Mouse (Mus musculus): ENCODE measurements around the gene Slc2a3. TPM values are rescaled to one million over a fixed set of nuclear protein-coding genes. Genes with fewer than 3 reads are reported as not detected.

The Slc2a3 gene
- polyA plus RNA-seq, 1 experiment, result 102 TPM

- peaks cover 27% of the 10 kb centered on the region for H3K4me1 ChIP-seq (ENCODE audit: control insufficient read depth, insufficient read depth, low read length)
- no peaks in the 10 kb centered on the region for H3K27me3 ChIP-seq (ENCODE audit: control insufficient read depth, insufficient read depth, low read length)
- 94% methylated on average over 9 of the region's 9 CpGs for WGBS
- no peak overlapping the region for H3K4me3 ChIP-seq (replicated peaks; ENCODE audit: insufficient read depth, low read depth, low read length)
- peak overlapping the region; percentile 49; the same call in 1 of the 2 replicates for H3K27ac ChIP-seq (ENCODE audit: insufficient read depth, low read length)
- DNase-seq, result peak in 1 of 2 experiments; percentile 20
- no peak for TF ChIP-seq POLR2A (IDR thresholded peaks at IDR 0.05; ENCODE audit: borderline replicate concordance, insufficient read depth, low read length)
- TF ChIP-seq CTCF (IDR thresholded peaks at IDR 0.05; ENCODE audit: borderline replicate concordance, insufficient read depth, low read depth, low read length), result no peak
Measured at GRCm38 (mm10) chr6:122825166-122825565, 23.7 kb upstream of the Slc2a3 start.

GRCm38 (mm10) chr6:122824086-122824485 lies 22.6 kb upstream of the Slc2a3 start:
- H3K27ac ChIP-seq (ENCODE audit: insufficient read depth, low read length), result peak overlapping the region; percentile 40
- TF ChIP-seq CTCF (IDR thresholded peaks at IDR 0.05; ENCODE audit: borderline replicate concordance, insufficient read depth, low read depth, low read length), result no peak
- TF ChIP-seq POLR2A (IDR thresholded peaks at IDR 0.05; ENCODE audit: borderline replicate concordance, insufficient read depth, low read length), result no peak
- DNase-seq, result peak; percentile 69 to 77
- no peaks in the 10 kb centered on the region for H3K27me3 ChIP-seq (ENCODE audit: control insufficient read depth, insufficient read depth, low read length)
- peak overlapping the region; percentile 24 for H3K4me3 ChIP-seq (replicated peaks; ENCODE audit: insufficient read depth, low read depth, low read length)
- H3K4me1 ChIP-seq (ENCODE audit: control insufficient read depth, insufficient read depth, low read length), result peaks cover 27% of the 10 kb centered on the region
- WGBS, result 5% methylated on average over 10 of the region's 10 CpGs

- Histone ChIP-seq H3K4me1 (ENCODE audit: control insufficient read depth, insufficient read depth, low read length) (peaks cover 33% of the 10 kb centered on the region), H3K27ac (ENCODE audit: insufficient read depth, low read length) (peak overlapping the region; percentile 22; the same call in 1 of the 2 replicates), H3K27me3 (ENCODE audit: control insufficient read depth, insufficient read depth, low read length) (no peaks in the 10 kb centered on the region), H3K4me3 (replicated peaks; ENCODE audit: insufficient read depth, low read depth, low read length) (peak overlapping the region; percentile 43)
- DNase-seq, result no peak
- WGBS, result 50% methylated on average over 9 of the region's 9 CpGs
- TF ChIP-seq POLR2A (IDR thresholded peaks at IDR 0.05; ENCODE audit: borderline replicate concordance, insufficient read depth, low read length) (no peak), CTCF (IDR thresholded peaks at IDR 0.05; ENCODE audit: borderline replicate concordance, insufficient read depth, low read depth, low read length) (no peak)
Measured at GRCm38 (mm10) chr6:122821822-122822221, 20.4 kb upstream of the Slc2a3 start.

- peak overlapping the region; percentile 98 for H3K4me3 ChIP-seq (replicated peaks; ENCODE audit: insufficient read depth, low read depth, low read length)
- DNase-seq, result peak; percentile 39 to 40
- H3K27me3 ChIP-seq (ENCODE audit: control insufficient read depth, insufficient read depth, low read length), result no peaks in the 10 kb centered on the region
- TF ChIP-seq CTCF (IDR thresholded peaks at IDR 0.05; ENCODE audit: borderline replicate concordance, insufficient read depth, low read depth, low read length), result no peak
- no peak for TF ChIP-seq POLR2A (IDR thresholded peaks at IDR 0.05; ENCODE audit: borderline replicate concordance, insufficient read depth, low read length)
- peaks cover 33% of the 10 kb centered on the region for H3K4me1 ChIP-seq (ENCODE audit: control insufficient read depth, insufficient read depth, low read length)
- no peak overlapping the region for H3K27ac ChIP-seq (ENCODE audit: insufficient read depth, low read length)
- WGBS, result 8% methylated on average over 15 of the region's 15 CpGs
Measured at GRCm38 (mm10) chr6:122820799-122821650, 19.6 kb upstream of the Slc2a3 start.

DNA sequence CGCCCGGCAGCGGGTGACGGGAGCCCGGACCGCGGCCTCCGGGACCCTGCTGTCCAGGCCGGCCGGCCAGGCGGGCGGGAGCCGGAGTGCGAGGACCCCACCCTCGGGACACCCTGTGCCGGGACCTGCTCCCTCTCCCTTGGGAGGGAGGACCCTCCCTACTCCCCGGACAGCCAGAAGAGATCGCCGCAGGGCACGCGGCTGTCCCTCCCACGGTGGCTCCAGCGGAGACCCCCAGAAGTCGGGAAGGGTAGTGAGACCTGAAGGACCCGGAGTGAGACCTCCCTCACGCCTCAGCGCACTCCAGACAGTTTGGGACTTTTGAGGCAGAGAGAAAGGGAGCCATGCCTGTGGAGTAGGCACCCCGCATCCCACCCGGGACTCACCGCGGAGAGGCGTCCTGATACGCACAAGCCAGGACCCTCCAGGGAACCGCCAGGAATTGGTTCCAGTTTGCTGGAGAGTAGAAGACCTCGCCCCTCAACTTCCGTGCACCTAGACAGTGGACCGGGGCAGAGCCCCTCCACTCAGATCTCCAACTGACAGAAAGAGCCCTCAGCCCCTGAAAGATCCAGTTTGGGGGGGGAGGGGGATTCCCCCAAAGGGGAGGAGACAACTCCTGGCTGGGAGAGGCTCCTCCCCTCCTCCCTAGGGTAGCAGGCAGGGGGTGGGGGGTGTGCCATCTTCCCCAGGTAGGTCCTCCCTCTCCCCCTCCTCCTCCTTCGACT lies 18.8 kb upstream of the Slc2a3 start:
- peak in 1 of 2 experiments; percentile 58 for DNase-seq
- 1% methylated on average over 38 of the region's 38 CpGs for WGBS
- Histone ChIP-seq H3K27ac (ENCODE audit: insufficient read depth, low read length) (peak overlapping the region; percentile 96), H3K4me3 (replicated peaks; ENCODE audit: insufficient read depth, low read depth, low read length) (peak overlapping the region; percentile 98), H3K4me1 (ENCODE audit: control insufficient read depth, insufficient read depth, low read length) (peaks cover 27% of the 10 kb centered on the region), H3K27me3 (ENCODE audit: control insufficient read depth, insufficient read depth, low read length) (no peaks in the 10 kb centered on the region)
- TF ChIP-seq CTCF (IDR thresholded peaks at IDR 0.05; ENCODE audit: borderline replicate concordance, insufficient read depth, low read depth, low read length) (no peak), POLR2A (IDR thresholded peaks at IDR 0.05; ENCODE audit: borderline replicate concordance, insufficient read depth, low read length) (no peak)

DNA sequence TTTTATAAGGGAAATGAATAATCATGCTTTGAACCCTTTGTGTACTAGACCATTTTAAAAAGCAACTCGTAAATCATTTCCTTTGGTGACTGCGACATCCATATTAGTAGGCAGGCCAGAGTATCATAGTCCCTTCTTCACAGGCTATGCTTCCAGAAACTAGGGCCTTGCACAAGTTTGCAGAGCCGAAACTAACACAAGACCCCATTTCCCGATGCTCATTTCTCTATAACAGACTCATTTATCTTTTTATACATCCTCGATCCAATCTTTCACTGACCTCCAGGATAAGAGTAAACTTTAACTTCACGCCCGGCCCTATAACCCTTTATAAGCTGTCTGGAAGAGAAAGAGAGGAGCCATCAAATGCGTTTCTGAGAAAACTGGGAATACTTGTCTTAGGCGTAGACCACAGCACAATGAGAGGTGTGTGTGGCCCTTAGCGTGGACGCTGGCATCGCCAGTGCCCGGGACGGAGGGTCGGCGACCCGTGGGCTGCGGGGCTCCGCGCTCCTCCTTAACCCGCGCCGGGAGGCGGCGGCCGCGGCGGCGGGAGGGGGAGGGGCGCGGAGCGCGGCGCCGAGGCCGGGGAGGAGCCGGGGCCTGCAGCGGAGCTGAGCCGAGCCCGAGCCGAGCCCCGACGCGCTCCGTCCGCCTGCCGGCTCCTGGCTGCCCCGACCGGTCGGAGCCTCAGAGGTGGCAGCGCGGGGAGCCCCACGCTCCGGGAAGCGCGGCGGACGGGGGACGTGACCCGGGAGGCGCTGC lies 18.0 kb upstream of the Slc2a3 start, which contains the start of gene Foxj2:
TSS of gene Foxj2 (plus strand) at position 609 of the 765 bp plus-strand sequence.
- TF ChIP-seq CTCF (IDR thresholded peaks at IDR 0.05; ENCODE audit: borderline replicate concordance, insufficient read depth, low read depth, low read length) (no peak), POLR2A (IDR thresholded peaks at IDR 0.05; ENCODE audit: borderline replicate concordance, insufficient read depth, low read length) (peak; percentile 42)
- H3K4me3 ChIP-seq (replicated peaks; ENCODE audit: insufficient read depth, low read depth, low read length), result peak within 1 kb of the TSS; percentile 98
- peak within 1 kb of the TSS; percentile 96 for H3K27ac ChIP-seq (ENCODE audit: insufficient read depth, low read length)
- peak; percentile 79 to 80 for DNase-seq
- H3K4me1 ChIP-seq (ENCODE audit: control insufficient read depth, insufficient read depth, low read length), result peaks cover 22% of the 10 kb centered on the region
- WGBS, result 1% methylated on average over 59 of the region's 61 CpGs
- H3K27me3 ChIP-seq (ENCODE audit: control insufficient read depth, insufficient read depth, low read length), result no peaks in the 10 kb centered on the region

DNA sequence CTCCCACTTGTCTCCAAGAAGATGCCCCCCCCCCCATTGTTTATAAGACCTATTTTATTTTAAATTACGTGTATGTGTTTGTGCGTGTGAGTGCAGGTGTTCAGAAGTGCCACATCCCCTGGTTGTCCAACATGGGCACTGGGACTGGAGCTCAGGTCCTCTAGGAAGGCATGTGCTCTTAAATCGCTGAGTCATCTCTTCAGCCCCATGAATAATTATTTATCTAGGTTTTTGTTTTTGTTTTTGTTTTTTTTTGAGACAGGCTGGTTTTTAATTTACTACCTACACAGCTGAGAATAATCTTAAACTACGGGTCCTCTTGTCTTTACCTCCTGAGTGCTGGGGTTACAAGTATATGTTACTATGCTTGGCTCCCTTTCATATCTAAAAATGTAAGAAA lies 12.2 kb upstream of the Slc2a3 start:
- Histone ChIP-seq H3K4me1 (ENCODE audit: control insufficient read depth, insufficient read depth, low read length) (peaks cover 4% of the 10 kb centered on the region; the same call in 1 of the 2 replicates), H3K27ac (ENCODE audit: insufficient read depth, low read length) (no peak overlapping the region), H3K27me3 (ENCODE audit: control insufficient read depth, insufficient read depth, low read length) (no peaks in the 10 kb centered on the region), H3K4me3 (replicated peaks; ENCODE audit: insufficient read depth, low read depth, low read length) (no peak overlapping the region)
- TF ChIP-seq CTCF (IDR thresholded peaks at IDR 0.05; ENCODE audit: borderline replicate concordance, insufficient read depth, low read depth, low read length) (no peak), POLR2A (IDR thresholded peaks at IDR 0.05; ENCODE audit: borderline replicate concordance, insufficient read depth, low read length) (no peak)
- DNase-seq, result no peak
- WGBS, result 93% methylated on average over 4 of the region's 4 CpGs

All from cerebellum, adult 2 months (tissue).